Mouse (Mus musculus) cerebellum, postnatal 14 days (tissue): Measurements from ENCODE around the gene Sfmbt2.
A peak's percentile ranks its signal among the peaks of the same experiment; 100 is the strongest.
"Not testable (repeated sequence)": the region's sequence is repeated elsewhere in the genome, so short reads cannot be mapped to it uniquely, and the experiment has no call there.

Source experiments
- DNase-seq, 2 experiments: peaks; one replicate each; pipeline ENCODE4 v3.0.0; 2021; ENCODE audit warnings: mixed read lengths in 2 of 2

The Sfmbt2 gene

DNA sequence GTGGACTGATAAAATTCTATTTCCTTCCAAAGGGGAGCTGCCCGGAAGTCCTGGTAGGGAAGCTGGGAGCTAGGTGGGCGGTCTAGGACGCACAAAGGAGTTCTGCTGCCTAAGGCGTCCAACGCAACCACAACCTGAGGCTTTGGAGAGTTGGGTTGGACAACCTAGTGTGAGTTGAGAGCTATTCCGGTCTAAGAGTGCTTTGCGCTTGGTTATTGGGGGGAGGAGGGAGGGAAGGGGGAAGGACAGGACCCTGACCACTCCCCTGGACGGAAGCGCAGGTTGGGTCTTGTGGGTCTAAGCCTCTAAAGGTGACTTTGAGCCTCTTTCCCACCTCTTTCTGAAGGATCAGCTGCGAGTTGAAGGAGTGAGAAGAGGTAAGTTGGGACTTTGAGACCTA, at the start of gene Sfmbt2:
Gene Sfmbt2 (plus strand): TSS at position 335 of the 400 bp plus-strand sequence.
- DNase-seq = no peak

DNA sequence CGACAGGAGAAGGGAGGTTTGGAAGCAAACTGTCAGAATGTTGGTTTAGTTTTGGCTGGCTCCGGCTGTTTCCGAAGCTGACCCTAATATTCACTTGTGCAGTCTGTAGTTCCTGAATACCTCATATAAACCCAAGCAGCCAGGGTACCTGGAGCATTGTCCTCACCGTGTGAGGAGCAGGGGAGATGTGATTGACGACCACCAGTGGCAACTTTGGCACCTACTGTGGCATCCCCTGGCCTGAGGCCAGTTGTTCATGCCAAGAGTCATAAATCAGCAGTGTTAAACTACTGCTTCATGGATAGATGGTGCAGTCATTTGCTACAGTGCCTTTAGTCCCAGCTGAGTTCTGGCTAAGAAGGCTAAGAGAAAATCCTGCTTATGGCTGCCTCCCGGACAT, 49.2 kb upstream of the Sfmbt2 start:
- peak; percentile 63 to 64 for DNase-seq

DNA sequence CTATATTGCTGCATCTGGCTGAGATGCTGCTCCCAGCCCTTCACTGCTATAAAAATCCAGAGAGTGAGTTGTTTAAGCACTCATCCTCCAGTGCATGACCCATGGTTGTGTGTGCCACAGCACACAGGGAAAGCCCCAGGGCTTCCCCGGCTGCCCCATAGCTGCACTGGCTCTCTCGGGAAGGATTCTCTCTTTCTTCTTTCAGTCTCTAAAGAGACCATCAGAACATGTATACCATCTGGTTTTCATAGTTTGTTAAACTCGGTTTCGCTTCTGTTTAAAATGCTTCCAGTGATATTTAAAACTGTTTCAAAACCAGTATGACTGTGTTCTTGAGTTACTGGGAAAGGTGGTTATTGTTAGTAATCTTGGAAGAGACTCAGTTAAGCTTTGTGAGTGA, 47.1 kb upstream of the Sfmbt2 start:
- no peak for DNase-seq

DNA sequence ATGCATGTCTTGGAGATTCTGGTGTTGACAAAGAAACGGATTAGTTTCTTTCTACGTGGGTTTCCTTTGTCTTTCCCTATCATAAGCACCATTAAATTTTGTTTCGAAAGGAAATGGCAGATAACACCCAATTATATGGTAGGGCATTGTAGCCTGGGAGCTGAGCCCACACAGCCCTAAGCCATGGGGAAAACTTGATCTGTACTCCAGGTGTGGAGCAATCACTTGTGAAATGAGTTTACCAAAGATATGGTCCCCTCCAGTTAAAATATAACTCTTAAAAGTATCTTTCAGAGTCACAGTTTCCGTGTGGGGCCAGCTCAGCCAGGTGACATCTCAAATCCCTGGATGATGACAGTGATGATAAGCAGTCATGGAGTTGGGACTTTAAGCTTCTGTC, 45.3 kb upstream of the Sfmbt2 start:
- DNase-seq = no peak

DNA sequence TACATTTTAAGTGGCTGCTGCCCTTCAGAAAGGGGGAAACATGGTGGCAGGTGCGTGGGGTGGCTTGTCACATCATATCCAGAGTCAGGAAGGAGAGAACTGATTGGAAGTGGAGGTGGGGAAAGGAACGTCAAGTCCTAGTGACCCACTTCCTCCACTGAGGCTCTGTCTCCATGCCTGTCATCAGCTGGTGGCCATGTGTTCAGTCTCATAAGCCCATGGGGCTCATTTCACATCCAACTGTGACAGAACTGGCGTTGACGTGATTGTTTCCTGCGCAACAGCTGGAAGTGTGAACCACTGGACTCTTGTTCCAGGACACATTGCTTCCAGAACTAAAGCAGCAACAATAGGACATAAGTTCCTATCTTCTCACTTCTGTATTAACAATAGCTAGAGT, 40.1 kb upstream of the Sfmbt2 start:
- no peak for DNase-seq

DNA sequence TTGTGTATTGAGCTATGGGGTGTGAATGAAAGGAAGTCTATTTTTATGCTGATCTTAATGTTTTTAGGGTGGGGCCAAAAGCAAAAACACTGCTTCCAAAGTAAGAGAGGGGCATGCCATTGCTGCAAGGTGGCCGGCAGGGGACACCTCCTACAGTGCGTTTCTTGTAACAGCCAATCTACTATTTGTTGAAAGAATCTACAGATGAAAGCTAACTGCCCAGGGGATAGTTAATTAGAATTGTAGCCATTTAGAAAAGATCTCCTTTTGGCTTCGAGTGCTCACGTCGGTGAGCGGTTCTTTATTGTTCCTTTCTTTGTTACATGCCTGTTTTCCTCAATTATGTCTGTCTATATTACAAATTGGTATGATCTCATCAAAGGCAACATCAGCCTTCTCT, 36.0 kb upstream of the Sfmbt2 start:
- no peak for DNase-seq

DNA sequence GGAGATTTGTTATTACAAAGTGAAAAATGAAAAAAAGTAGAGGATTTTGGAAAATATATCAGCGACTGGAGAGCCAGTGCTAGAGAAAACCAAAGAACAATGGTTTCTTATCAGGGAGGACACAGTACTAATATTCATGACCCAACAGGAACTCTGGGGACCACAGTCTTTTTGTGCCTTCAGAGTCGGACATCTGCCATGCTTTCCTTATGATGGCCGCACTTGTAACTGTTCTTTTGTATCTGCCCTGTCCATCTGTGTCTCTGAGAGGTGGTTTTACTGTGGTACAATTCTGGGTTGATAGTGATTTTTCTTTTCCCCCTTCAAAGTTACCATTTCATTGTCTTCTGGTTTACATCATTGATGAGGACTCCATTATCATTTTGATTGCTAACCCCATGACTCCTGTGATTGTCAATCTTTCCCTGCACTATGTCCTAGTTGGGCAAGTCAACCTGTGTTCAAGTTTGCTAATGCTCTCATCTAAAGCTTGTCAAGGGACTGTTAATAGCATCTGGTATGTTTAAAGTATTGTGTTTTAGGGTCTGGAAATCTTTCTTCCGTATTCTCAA, 35.2 kb upstream of the Sfmbt2 start:
- no peak for DNase-seq

DNA sequence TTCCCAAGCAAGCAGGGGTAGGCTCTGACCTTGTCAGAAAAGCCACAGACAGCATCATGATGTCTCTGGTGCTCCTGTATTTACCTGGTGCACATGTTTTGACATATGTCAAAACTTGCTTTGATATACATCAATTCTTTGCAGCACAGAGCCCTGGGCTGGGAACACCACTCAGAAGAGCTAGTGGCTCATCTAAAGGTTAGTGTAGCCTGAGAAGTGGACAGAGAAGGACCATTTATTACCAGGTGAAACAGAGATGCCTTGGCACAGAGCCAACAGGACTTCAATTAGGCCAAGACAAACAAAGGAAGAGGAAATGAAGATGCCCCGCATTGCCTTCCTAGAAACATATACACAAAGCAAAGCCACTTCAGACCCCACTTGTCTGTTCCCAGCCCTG, 30.3 kb upstream of the Sfmbt2 start:
- peak in 1 of 2 experiments; percentile 9 for DNase-seq

DNA sequence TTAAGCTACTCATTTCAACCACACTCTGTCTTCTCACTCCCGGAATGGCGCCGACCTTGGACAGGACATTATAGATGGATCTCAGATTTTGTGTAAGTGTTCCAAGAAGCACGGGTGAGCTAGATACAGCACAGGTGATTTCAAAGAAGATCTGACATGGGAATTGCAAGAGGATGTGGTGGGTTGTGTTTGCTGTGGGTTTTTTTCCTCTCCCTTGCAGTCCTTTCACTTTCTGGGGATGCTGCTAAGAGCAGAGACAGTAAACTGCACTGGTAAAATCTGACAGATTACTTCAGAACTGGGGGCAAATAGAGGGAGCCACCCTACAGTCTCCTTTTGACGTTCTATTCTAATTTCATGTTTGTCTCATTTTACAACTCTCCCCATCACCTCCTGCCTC, 26.8 kb upstream of the Sfmbt2 start:
- no peak for DNase-seq

DNA sequence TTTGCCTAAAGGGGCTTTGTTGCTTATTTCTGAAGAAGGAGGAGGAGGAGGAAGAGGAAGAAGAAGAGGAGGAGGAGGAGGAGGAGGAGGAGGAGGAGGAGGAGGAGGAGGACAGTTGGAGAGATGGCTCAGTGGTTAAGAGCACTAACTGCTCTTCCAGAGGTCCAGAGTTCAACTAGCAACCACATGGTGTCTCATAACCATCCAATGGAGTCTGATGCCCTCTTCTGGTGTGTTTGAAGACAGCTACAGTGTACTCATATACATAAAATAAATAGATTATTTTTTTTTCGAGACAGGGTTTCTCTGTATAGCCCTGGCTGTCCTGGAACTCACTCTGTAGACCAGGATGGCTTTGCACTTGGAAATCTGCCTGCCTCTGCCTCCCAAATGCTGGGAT, 26.2 kb upstream of the Sfmbt2 start:
- DNase-seq = not testable (repeated sequence)

DNA sequence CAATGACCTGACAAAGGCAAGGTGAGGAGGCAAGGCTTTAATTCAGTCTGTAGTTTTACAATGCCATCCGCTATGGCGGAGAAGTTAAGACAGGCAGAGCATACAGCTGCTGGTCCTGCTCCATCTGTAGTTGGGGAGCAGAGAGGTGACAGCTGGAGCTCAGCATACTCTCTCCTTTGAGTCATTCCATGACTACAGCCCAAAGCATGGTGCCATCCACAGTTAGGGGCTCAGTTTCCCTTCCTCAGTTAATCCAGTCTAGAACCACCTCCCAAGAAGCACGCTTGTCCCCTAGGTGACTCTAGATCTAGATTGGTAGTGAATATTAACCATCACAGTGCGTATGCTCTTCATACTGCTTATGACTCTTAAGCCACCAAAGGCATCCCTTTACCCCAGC, 23.1 kb upstream of the Sfmbt2 start:
- no peak for DNase-seq

DNA sequence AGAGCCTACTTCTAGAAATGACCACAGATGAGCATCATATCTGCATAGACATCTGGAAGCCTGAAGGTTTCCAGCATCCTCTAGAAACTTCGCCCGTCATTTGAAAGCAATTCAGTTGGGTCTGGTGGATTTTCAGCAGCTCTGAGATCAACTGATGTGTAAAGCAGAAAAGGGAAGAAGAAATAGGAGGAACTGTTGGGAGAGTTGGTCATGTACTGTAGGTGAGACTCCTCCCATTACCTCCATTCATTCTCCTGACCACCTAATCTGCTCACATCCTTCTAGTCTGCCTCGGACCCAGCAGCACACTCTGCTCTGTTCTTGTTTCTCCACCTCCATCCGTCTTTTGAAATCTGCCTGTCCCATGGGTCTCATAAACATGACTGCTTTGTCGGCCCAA, 22.3 kb upstream of the Sfmbt2 start:
- DNase-seq = no peak

DNA sequence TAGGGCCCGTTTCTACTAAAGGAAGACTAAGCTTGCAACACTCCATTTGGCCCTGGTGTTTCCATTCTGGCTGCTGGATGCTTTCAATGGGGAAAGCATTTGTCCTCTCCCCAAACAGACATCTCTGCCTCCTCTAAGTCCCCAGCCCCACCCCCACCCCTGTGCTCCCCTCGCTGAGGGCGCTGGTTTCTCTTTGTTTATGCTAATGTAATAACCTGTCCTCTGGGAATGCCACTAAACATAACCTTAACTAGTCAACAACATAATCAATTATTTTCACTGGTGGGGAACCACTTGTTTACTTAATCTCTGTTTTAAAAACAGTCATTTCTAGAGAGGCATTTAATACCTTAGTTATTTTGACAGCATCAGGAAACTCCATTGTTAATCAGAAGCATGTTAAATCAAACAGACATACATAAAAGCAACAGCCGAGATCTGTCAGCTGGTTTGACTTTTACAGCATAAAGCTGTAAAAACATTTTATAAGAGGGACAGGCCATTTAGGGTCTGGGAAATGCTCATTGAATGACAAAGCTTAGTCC, 20.0 kb upstream of the Sfmbt2 start:
- DNase-seq = no peak

DNA sequence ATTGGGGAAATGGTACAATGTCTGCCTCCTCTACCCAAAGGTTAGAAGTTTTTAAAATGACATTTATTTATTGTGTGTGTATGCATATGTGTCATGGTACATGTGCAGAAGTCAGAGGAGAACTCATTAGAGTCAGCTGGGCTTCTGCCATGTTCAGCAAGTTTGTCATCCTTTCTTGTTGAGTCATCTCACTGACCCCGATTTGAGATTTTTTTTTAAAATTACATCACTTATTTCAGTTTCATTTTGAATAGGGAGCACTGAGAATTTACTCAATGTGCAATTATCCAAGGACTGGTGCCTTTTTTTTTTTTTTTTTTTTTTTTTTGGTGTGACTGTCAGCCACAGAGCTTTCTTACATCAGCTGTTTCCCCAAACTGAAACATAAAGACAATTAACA, 19.2 kb upstream of the Sfmbt2 start:
- no peak for DNase-seq

DNA sequence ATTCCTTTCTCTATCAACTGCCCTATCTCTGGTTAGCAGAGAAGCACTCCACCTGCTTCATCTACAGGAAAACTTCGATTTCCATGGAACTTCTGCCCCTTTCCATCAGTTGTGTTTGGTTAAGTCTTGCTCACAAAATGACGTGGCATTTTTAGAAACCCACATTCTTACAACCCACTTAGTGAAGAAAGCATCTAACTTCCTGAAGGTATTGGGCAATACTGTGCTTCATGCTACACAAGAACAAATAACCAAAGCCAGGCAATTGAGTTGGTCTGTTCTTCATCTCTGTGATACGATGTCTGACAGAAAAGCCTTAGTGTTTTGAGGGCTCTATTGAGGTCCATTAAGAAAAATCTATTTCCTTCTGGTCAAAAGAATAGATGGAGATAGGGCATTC, 17.4 kb upstream of the Sfmbt2 start:
- no peak for DNase-seq

DNA sequence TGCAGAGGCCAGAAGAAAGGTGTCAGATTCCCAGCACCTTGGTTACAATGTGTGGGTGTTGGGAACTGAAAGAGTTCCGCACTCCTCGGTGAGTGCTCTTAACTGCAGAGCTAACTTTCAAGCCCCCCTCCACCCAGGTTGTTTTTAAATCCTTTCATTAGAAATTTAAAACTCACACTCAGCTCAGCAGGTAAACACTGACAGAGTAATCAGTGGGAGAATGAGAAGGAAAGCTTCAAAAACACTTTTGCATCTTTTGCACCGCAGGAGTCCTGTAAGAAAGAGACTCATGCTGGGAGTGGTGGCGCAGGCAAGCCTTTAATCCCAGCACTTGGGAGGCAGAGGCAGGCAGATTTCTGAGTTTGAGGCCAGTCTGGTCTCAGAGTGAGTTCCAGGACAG, 16.4 kb upstream of the Sfmbt2 start:
- no peak for DNase-seq

DNA sequence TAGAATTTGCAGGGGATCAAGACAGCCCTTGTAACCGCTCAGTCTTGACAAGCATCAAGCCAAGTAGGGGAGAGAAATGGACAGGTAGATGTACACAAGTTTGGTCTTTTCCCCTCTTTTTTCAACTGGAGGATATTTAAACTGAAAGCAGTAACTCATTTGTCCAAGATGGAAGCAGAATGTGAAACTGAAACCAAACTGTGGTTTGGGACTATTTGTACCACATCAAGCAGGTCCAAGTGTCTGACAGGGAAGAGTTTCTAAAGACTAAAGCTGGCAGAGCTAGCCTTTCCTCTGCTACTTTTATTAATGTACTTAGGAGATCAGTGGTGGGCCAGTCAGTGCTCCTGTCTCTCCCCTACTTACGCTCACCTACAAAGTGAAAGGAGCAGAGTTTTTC, 10.4 kb upstream of the Sfmbt2 start:
- no peak for DNase-seq

DNA sequence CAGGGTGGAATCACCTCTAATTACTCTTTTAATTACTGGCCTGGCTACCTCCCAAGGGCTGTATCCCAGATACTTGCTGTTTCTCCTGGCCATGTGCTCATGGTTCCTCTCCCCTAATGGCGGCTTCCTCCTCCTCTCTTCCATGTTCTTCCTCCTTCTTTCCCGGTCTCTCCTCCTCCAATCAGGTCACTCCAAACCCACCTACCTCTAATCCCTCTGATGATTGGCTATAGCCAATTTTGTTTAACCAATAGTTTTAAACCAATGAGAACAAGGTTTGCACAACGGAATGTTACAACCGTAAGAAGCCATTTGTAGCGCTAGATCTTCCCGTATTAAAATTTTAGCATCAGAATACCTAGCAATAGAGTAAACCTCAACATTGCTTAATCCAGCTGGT, 5.2 kb upstream of the Sfmbt2 start:
- DNase-seq = no peak

DNA sequence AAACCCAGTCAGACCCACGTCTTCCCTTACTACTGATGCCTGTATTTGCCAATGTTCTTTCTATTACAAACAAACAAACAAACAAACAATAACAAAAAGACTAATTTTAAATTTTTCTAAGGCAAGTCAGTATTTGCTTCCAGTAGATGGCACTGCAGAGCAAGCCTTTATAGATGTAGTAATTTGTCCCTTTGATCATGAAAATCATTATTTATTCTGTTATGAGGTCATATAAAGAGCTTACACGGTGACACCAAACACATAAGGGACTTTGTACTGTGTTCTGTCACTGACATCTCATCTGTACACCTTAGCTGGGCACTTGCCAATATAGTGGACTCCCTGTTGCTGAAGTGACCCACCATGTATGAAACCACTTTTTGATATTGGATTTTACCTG, 4.0 kb upstream of the Sfmbt2 start:
- peak; percentile 31 to 39 for DNase-seq

DNA sequence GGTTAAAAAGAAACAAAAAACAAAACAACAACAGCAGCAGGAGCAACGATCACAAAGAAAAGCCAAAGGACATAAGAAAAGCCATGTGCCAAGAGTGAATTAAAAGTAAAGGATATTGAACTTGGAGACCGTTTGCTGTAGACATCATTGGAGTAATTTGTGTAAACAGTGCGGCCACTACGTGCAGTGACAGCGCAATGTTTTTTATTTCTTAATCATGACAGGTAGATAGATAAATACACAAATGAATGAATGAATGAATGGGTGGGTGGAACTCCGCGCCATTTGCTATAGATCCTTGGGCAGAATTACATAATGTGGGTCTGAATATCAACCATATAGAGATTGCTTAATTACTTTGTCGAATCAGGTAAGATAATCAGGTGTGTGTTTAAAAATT, 634 bp upstream of the Sfmbt2 start:
- DNase-seq = no peak

DNA sequence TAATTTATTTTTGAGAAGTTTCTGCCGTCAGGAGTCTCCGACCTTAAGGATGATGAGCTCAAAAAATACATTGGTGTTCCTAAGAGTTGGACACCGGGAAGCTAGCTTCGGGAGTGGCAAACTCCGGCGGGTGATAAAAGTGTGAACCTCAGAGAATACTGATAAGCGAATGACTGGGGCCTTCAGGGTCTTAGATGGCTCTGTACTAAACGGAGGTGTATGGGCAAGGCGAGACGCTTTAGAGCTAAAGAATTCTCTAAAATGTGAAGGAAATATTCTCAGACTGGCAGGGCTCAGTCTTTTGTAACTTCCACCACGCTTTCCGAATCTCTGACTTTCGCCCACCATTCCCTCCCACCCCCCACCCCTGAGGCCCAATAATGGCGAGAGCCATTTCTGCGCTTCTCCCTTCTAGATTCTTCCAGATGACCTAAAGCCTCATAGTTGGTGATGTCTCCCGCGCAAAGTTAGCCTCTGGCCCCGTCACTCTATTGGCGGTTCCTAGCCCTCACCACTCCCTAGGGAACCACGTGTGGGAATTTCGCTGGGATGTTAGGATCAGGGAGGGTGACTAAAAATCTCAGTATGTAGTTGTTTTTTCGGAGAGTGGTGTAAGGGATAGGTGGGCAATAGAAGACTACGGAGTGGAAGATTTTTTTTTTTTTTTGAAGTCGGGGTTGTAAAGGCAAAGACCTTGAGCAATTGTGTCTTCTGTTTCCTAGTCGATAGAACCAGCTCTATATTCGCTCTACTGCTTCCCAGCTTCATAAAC, 563 bp downstream of the Sfmbt2 start:
- DNase-seq = no peak

DNA sequence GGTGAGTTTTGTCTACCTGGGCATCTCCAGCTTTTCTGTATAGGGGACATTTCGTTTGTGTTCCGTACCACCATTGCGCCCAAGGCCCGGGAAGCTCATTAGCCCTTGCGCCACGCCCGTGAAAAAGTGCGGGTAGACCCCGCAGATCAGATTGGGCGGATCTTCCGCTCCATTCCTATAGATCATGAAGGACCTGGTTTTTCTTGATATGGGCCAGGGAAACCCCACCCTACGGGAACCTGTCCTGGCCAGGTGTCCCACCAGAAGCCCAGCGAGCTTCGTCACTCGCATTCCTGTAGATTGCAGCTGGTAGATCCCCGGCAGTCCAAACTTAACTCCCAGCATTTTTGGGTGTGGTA, 1.1 kb downstream of the Sfmbt2 start:
- peak; percentile 6 to 12 for DNase-seq

DNA sequence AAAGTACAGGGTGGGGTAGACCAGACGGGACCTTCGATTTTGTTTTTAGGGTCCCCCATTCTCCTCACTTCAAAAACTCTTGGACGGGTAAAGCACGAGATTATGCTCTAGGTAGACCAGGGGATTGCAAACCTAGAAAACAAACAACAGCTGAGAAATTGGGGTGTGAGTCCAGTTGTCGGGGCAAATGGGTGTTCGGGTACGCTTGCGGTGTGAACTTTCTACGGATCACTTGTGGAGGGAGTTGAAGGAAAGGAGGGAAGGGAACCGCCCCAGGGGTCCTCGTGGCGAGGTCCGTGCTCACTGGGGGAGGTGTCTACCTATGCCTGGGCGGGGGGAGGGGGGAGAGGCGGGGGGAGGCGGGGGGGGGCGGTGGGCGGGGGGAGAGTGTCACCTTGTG, 1.6 kb downstream of the Sfmbt2 start:
- DNase-seq = peak in 1 of 2 experiments; percentile 28

DNA sequence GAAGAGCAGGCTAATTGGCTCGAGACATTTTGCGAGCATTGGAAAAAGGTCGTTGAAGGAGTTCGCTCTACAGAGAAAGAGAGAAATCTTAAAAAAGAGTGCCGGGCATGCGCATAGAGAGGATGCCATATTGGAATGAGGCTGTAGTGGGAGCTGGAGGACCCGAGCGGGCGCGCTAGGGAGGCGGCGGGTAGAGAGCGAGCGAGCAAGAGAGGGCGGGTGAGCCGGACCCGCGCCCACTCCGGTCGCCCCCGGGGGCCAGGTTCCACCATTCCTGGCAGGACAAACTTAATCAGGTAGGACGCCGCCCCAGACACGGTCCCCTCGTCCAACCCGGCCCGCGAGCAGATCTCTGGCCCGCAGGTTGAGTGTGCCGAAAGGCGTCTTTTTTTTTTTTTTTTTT, 2.0 kb downstream of the Sfmbt2 start:
- peak; percentile 78 to 80 for DNase-seq
